Mouse (Mus musculus) left cerebral cortex, adult 8-10 months (tissue): ENCODE results near the gene Rexo4. TPM values are rescaled to one million over a fixed set of nuclear protein-coding genes. Genes with fewer than 3 reads are reported as not detected.
A peak's percentile ranks its signal among the peaks of the same experiment; 100 is the strongest.

Source experiments
- DNase-seq, 2 experiments: peaks; one replicate each; pipeline ENCODE4 v3.0.0; 2022; ENCODE audit warnings: low spot score in 2 of 2
- total RNA-seq, 4 experiments: library from RNA; stranded (reverse); gene quantifications; 2 replicates each; pipeline ENCODE4 v1.2.4; 2022

Gene Rexo4
- total RNA-seq, 4 experiments from 2014 or later = 43.4 to 54.7 (median 46.8) TPM

DNA sequence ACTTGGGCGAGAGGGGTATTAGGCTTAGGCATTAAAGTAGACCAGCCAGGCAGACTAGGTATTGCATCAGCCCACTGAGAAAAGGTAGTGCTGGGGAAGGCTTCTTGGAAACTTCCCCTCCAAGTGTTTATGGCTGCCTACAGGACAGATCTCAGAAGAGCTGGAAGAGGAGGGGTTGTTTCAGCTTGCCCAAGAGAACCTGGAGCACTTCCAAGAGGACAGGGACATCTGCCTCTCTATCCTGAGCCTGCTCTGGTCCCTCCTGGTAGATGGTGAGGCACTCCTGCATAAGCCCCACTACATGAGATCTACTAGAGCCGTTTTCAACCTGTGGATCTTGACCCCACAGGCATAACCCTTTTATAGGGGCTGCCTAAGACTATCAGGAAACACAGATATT is 13.8 kb downstream of the Rexo4 start:
- no peak for DNase-seq

DNA sequence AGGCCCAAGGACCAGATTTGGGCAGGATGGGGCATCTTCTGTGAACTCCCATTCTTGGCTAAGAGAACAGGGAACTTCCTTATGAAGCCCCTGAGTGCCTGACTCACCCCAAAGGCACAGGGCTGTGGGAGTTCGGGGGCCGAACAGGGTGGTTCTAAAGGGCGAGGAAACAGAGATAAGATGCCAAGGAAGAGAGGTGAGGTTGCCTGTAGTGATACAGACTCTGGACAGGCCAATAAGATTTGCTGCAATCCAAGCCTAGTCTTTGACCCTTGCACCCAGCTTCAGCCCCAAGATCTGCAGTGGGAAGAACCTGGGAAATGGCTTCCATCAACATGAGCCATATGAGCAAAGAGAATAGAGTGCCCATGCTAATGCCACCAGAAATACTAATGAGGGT is 20.9 kb downstream of the Rexo4 start:
- DNase-seq = no peak

DNA sequence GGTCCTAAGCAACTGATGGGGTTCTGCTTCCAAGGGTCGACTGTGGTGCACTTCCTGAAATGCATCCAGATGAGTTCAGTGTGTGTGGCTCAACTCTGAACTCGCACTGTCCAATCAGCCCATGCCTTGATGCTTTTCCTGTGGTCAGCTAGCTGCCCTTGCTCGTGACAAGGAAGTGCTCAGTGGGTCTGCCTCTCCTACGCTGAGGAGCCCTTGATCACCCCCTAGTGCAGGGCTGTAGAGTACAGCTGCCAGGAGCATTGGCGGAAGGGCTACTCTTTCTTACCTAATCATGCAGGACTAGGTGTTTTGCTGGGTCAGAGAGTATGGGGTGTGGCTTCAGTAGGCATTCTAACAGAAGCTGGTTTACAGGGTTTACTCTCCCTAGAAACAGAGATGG is 22.6 kb downstream of the Rexo4 start:
- no peak for DNase-seq

DNA sequence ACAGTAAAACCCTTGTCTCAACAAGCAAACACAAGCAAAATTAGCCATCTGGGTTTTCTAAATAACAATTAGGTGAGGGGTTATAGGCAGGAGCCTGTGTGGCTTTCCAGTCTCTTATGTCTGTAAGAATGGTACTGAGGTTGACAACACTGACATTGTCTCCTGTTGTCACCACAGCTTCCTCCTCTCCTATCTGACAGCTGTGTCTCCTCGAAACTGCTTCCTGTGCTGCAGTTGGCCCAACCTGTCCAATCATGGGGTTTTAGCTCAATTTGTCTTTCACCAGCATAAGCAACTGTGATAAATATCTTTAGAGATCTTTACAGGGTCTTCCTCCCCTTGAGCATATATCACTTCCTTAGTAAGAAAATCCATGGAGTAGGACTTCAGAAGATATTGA is 27.8 kb downstream of the Rexo4 start:
- DNase-seq = no peak

DNA sequence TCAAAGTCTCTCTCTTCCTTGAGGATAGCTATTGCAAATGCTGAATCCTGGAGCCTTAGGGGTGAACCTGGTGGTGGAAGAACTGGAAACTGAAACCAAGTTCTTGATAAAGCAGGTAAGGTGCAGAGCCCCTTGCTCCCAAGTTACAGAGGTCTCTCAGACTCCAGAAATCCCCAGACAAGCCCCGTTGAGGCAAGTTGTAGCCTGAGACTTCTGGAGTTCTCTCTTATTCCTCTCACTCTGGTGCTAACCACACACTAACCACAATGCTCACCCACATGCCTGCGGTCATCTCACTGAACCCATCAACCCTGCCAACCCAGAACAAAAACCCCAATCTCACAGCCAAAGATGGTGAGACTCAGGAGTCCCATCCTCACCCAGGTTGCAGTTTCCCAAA is 28.9 kb downstream of the Rexo4 start:
- no peak for DNase-seq

DNA sequence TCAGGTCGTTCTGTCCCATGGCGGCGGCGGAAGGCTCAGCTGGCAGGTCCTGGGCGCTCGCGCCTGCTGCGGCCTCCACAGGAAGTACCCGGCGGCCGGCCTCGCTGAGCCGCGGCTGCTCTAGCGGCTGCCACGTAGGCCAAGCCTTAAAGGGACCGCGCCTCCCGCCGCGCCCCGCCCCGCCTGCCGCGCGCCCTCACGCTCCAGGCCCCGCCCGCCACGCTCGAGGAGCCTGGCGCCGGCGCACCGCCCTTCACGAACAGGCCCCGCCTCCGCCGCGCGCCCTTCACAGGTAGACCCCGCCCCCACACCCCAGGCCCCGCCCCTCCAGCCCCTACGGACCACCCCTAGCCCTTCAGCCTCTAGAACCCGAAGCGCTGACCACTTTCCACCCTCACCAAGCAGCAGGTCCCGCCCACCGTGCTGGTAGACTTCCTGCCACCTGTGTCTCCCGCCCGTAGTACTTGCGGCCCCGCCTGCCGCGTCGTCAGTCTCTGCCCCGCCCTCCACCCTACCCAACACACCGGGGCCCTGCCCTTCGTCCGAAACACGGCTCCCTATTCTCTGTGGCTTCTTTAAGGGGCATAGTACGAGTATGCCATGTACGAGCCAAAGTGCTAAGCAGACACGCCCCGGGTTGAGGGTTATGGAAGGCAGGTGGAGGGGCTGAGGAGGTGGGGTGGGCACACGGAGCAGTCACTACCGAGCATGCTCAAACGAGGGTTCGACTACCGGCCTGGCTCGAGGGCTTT is 30.7 kb downstream of the Rexo4 start, which contains the start of the genes Surf4 and Stkld1:
TSS of gene Surf4 (minus strand) at position 625 of the 752 bp plus-strand sequence.
TSS of gene Stkld1 (plus strand) at position 744 of the 752 bp plus-strand sequence.
- DNase-seq = peak; percentile 78 to 93

DNA sequence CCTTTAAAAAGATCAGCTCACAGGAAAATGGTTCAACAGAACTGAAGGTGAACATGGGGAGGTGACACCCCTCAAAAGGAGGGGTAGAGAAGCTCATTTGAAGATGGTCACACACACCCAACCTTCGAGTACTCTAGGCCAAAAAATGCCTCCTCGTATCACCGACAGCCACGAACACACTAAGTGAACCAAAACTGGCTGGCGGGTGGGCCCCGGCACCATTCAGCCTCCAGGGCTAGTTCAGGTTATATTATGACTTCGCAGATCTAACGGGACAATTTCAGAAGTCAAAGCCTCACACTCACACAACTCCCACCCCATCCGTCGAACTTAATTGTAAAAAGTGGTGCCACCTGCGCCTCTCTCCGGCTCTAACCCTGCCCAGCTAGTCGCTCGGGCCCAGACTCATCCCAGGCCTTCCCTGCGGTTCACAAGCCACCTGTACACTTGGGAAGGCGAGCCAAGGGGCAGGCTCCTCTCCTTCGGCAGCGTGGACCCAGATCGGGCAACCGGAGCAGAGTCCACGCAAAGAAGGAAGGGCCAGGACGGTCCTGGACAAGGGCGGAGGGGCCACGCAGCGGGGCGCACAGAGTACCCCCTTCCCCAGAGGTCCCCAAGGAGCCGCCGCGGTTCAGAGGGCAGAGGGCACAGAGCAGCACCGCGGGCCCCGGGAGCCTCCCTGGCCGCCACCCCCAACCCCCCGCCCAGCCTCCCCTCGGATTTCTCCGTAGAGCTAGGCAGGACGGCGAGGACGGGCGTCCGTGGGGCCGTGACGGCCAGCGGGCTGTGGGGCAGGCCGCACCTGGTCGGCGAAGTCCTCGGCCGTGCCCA is 31.5 kb downstream of the Rexo4 start:
- DNase-seq = no peak

DNA sequence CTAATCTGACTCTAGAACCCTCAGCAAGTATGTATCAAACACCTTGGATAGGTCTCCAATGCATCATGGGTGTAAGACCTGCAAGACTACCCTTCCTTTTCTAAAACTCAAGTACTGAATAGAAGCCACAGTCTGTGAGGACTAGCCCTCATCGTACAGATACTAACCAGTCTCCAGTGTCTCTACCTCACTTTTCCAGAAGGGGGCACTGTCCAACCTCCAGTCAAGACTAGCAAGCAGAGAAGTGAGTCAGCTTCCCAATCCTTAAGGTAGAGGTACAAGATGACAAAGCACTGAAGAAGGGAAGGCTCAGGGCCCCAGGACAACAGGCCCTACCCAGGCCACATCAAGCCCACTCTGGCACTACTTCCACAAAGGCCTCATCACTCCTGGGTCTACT is 33.8 kb downstream of the Rexo4 start:
- DNase-seq = peak in 1 of 2 experiments; percentile 28

DNA sequence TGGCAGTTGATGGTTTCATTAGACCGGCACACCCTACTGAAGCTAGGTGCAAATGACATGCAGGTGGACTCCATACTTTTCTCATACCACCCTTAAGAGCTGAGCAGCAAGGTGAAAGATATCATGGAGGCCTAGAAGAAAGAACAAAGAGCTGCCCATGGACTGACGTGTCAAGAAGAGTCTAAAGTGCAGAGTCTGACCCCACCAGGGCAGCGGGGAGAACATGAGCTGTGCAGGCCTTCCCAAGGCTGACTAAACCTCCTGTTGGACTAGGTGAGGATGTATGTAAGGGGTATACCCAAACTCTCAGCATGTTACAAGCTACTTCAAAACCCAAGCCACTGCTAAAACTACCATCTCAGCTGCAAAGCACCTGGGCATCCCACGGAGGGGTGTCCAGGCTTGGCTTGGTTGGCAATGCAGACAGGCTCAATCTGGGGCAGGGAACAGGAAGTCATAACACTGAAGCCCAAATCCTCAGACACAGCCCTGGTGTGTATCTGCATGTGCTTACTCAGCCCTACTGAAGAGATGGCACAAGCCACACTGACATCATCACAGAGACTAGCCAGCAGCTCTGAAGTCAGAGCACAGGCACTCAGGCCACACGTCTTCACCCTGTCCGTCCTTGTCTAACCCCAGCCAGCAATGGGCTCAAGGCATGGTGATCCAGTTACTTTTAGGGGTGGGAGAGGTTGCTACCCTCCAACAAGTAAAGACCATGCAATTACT is 36.3 kb downstream of the Rexo4 start:
- no peak for DNase-seq

DNA sequence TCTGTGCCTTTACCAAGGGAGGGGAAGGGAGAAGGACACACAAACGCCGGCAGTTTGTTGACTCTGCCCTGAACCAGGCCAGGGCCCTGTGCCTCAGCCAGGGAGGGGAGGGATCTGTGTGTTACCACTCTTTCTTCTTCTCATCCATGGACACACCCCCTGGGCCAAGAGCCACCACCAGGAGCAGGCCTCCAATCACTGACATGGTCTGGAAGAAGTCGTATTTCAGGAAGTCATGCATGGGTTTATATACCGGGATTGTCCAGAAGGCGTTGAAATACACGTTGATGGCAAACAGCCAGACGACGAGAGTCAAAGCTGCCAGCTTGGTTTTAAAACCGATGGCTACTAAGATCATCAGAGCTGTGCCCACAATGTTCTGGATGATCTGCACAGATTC is 42.4 kb downstream of the Rexo4 start:
- DNase-seq = no peak

DNA sequence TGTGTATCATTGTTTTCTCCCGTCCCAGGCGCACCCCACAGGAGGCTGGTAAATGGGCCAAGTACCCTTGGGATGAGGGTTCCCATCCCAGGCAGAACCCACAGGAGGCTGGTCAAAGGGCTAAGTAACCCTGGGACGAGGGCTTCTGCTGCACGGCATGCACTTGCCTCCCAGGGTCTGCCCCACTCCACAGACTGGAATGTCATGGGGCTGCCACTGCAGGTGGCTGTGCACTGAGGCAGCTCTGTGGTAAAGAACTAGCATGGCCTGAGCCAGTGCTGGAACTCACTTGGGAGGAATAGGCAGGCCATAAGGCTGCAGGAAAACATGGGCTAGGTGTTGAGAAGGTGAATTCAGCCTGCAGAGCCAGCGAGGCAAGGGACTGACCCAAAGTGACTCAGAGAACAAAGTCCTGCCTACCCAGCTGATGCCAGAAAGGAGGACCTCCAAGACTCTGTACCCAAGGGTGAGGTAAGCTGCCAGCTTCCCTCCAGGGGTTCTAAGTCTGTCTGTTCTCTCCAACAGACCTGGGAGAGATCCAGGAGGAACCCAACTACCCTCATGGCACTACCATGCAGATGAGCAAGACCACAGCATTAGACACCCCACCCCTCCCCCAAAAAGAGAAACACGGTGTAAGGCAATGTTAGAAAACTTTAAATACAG is 43.9 kb downstream of the Rexo4 start:
- no peak for DNase-seq

DNA sequence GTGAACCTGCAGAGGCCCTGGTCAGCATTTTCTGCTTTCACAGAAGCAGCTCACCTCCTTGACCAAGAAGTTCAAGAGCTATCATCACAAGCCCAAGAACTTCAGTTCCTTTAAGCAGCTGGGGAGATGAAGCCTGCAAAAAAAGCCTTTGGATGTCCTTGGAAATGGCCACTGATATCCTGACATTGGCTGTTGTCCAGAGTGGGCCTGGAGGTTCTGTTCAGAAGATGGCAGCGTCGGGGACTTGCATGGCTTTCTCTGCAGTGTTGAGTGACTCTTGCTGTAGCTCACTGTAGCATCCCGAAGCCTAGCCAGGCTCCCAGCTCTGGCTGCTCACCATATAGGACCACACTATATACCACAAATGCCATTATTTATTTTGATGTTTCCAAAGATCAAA is 44.5 kb downstream of the Rexo4 start:
- DNase-seq = no peak

DNA sequence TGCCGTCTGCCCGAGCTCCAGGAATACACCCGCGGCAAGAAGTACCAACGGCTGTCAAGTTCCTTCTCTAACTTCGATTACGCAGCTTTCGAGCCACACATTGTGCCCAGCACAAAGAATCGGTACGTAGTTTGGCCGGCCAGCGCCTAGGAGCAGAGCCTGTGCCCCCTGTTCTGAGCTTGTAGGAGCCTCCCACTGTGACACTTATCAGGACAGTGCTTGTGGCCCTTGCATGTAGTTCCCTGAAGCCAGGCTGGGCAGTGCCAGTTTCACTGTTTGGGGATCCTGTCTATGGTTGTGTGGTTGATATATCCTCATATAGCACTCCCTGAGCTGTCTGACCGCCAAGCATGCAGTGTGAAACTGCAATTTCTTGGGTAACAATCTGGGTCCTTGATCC is 47.4 kb downstream of the Rexo4 start:
- DNase-seq = peak in 1 of 2 experiments; percentile 26

DNA sequence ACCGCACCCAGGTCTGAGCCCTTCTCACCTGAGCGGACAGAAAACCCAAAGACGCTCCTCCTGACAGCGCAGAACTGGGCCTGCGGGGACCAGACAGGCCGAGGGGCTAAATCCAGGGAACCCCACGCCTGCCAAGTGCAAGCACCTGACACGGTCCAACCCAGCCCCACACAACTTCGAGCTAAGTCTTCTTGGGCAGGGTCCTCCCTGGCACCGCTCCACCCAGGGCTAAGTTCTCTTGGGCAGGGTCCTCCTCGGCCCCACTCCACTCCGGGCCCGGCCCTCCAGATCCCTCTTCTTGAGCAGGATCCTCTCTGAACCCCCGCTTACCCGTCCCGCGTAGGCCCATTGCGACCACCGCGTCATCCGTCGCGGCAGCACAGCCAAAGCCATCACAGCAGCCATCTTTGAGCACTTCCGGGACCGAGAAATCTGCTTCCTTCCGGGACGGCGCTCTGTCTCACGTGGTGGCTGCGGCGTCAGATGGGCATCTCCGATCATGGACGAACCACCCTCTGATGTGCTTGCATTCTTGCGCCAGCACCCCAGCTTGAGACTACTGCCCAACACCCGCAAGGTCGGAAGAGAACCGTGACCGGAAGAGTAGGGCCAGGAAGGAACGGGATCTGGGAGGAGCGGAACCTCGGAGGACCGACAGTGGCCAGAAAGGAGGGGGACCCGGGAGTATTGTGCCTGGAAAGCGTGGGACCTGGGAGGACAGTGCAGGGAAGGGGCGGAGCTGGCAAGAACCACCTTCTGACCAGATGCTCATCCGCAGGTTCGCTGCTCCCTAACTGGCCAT is 48.1 kb downstream of the Rexo4 start, which contains the start of the genes Surf2 and Surf1:
TSS of gene Surf2 (plus strand) at position 441 of the 802 bp plus-strand sequence.
TSS of gene Surf1 (minus strand) at position 604 of the 802 bp plus-strand sequence.
- DNase-seq = peak; percentile 74 to 82

DNA sequence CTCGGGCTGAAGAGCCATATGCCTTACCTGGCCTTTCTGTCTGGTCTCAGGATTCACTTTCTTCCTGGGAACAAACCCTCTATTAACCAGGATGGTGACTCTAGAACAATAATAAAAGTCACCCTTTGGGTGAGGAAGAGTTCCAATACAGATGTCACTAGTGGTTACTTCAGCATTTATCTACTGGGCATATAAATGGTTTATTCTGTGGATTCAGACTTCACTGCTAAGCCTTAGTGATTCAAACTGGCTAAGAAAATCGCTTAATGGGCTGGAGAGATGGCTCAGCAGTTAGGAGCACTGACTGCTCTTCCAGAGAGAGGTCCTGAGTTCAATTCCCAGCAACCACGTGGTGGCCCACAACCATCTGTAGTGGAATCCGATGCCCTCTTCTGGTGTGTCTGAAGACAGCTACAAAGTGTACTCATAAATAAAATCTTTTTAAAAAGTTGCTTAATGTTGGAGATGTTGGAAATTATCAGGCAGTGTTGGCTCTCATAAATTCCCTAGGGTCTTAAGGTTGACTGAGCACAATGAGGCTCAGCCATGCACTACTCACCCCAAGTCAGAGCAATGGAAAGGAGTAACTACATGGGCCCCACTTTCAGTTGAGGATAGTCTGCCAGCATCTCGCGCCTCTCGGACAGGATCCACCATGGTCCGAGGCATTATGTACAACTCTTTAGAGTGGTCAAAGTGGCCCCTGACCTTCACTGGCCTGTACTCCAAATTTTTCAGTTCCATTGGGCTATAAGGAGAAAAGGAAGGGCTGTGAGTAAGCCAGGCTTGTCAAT is 49.8 kb downstream of the Rexo4 start:
- DNase-seq = no peak

DNA sequence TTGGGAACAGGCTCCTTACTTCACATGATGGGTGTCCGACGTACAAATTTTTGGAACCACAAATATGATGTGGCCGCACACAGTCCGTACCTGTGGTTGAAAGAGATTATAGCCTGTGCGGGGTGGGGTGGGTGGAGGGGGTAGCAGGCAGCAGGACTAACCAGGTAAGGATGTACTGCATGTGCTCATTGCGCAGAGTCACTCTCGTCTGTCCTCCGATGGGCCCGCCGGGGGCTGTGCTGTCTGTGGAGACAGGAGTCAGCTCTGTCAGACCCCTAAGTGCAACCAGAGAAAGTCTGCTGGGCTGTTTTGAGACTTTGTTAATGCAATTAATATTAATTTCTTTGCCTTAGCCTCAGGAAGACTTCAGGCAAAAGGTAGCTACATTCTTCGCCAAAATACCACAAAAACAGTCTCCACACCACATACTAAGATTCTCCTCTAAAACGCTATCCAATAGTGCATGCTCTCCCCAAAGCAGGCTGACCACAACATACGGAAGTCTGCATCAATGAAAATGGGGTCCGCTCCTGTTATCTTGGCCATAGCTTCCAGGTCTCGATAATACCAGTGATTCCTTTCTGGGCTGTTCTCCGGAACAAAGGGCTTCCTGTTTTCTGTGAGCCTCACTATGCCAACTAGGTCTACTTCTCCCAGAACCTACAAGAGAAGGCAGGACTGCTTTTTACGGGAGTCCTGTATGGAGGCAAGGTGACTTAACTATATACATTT is 50.6 kb downstream of the Rexo4 start:
- no peak for DNase-seq

DNA sequence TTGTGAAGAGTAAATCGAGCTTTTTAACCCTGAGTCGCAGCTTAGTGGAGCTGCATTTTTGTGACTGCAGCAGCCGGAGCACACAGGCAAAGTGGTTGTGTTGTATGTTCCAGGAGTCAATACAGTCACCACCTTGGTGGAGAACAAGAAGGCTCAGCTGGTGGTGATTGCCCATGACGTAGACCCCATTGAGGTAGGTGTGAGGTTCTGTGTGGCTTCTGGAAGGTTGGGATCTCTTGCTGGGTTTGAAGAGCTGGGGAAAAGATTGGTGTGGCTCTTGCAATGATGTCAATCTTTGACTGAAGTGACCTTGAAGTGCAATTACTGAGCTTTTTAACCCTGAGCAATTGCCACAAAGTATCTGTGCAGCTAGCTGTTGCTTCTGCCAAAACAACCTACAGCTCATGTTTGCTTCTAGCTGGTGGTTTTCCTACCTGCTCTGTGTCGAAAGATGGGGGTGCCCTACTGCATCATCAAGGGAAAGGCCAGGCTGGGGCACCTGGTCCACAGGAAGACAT is 51.9 kb downstream of the Rexo4 start:
- no peak for DNase-seq

DNA sequence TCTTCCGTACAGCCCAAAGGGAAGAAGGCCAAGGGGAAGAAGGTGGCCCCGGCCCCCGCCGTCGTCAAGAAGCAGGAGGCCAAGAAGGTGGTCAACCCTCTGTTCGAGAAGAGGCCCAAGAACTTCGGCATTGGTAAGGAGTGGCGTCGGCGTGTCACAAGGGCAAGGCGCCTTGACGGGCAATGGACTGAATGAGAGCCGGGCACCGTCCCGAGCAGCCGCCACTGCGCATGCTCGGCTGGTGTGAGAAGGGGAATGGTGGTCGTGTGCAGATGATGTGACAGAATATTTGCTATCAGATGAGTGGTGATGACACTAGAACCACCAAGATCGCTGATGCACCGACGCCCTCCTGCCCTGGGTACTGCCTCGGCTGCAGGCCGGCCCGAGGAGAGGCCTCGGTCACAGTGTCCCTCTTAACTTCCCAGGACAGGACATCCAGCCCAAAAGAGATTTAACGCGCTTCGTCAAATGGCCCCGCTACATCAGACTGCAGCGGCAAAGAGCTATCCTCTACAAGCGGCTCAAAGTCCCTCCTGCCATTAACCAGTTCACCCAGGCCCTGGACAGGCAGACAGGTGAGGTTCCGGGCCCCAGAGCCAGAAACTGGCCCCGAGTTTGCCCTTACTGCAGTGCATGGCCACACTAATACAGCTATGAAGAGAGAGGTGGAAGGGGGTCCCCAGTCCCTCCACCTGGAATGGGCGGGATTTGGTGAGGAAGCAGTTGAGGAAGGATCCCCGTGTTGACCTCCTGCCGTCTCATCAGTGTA is 53.0 kb downstream of the Rexo4 start:
- peak in 1 of 2 experiments; percentile 46 for DNase-seq
